Mouse (Mus musculus) adipocyte (in vitro differentiated cells): ENCODE data around the gene Slc15a1.

Experiments
- DNase-seq: peaks from one replicate; pipeline ENCODE4 v3.0.0-alpha.2; 2016; ENCODE audit warnings: low spot score

The Slc15a1 gene

DNA sequence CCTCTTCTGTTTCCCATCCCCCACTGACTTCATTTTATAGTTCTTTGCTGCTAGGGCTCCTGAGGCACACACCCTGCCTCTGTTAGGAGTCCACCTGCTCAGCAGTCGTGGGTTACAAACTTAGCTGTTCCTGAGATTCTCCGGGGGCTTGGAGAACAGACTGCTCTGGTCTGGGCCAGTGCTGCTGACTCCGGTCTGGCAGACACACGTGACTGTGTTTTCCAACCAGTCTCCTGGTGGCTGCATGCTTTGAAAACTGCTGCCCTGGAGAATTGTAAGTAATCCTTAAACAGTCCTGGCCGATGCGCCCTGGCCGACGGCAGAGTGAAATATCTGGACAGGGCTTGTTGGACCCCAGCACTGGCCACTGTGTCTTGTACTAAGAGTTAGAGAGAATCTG lies 12.7 kb downstream of the Slc15a1 start:
- no peak for DNase-seq

GRCm38 (mm10) chr14:121485722-121486121 lies 19.3 kb downstream of the Slc15a1 start:
- no peak for DNase-seq

DNA sequence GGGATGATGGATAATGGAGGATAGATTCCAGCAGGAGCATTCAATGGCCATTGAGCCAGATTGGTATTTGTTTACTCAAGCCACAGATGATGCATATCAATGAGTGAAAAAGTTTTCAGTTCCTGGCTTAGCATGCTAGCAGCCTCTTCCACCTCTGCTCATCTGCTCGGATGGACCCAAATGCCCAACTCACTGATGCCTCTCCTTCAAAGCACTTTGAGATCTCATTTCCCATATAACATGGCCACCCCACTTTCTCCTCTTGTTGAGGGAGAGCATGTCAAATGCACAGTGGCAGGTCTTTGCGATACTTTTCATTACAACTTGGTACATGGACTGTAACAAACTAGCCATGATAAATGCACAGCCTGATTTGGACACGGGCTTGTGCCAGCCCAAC lies 20.6 kb downstream of the Slc15a1 start:
- DNase-seq = no peak

- peak; percentile 14 for DNase-seq
These were observed 22.9 kb downstream of the Slc15a1 start for GRCm38 (mm10) chr14:121482181-121482580.

DNA sequence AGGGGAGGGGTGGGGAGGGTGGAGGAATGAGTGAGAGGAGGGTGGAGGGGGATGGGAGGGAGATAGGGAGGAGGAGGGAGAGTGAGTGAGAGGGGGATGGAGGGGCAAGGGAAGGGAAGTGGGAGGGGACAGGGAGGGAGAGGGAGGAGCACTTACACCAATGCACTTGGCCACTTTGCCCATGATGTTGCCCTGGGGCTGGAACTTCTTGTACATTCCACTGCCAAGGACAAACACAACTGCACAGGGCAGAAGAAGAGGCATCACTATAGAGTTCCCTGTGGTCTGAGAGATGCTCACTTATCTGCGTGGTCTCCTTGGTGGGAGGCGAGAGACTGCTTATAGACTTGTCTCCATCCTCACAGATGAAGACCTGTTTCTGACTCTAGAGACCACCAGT lies 23.5 kb downstream of the Slc15a1 start:
- no peak for DNase-seq

DNA sequence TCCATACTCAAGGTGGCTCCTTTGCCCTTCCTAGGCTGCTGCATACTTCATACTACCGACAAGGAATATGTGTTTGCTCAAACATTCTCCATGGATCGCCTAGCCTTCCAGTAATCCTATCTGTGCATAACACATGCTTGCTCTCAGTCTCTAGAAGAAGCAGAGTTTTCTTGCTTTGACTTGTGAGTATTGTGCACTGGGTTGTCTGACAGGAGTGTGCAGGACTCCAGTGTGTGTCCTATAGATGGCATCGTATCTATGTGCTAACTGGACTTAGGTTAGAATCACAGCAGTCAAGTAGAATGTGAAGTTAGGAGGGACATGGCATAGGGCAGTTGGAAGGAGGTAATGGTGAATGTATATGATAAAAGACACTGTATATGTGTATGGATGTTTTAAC lies 26.0 kb downstream of the Slc15a1 start:
- DNase-seq = no peak

- DNase-seq = no peak
These were observed 26.9 kb downstream of the Slc15a1 start for GRCm38 (mm10) chr14:121477925-121478693.

- DNase-seq = no peak
These were observed 31.2 kb downstream of the Slc15a1 start for GRCm38 (mm10) chr14:121473869-121474268.

DNA sequence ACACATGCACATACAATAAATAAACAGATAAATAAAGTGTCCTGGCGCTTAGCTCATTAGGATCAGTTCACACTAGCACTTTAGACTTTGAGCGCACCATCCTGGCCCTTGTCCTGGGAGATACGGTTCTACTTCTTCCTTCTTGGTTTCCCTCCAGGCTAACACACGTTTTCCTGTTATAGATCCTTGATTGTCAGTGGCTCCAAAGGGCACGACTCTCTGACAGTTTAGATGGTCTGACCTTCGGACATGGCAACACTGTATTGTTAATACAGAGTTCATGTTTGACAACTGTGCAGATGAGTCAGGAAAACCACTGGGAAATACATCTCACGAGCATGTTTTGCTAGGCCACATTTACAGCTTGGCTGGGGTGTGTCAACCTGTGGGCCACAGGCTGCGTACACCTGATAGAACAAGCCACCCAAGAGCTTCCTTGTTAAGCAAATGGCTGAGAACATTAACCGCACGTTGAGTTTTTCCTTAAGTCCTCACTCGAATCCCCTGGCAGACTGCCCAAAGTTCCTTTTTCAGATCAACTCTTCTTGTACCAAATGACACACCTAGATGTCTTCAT lies 33.4 kb downstream of the Slc15a1 start:
- DNase-seq = no peak

DNA sequence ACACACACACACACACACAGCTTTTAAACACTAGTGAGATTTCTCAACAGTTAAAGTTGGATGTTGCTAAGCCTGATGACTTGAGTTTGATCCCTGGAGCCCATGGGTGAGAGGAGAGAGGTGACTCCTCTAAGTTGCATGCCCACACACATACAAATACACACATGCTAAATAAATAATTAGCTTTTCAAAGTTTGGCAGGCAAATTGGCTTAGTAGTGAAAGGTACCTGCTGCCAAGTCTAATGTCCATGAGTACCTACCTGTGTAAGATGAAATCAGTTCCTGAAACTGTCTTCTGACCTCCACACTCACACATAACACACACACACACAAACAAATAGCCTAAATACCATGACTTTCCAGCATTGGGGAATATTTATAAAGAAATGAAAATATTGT lies 35.5 kb downstream of the Slc15a1 start:
- no peak for DNase-seq

GRCm38 (mm10) chr14:121467646-121468045 lies 37.4 kb downstream of the Slc15a1 start:
- DNase-seq = no peak

GRCm38 (mm10) chr14:121466501-121466900 lies 38.6 kb downstream of the Slc15a1 start:
- no peak for DNase-seq

DNA sequence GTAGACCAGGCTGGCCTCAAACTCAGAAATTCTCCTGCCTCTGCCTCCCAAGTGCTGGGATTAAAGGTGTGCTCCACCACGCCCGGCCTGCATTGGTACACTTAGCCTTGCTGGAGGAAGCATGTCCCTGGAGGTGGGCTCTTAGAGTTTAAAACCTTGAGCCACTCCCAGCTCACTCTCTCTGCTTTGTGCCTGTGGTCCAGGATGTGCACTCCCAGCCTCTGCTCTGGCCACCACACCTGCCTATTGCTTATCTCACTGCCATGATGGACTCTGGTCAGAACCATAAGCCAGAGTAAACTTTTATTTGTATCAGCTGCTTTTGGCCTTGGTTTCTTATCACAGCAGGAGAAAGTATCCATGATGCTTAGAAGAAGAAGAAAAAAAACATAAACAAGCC lies 40.7 kb downstream of the Slc15a1 start:
- no peak for DNase-seq

- no peak for DNase-seq
These were observed 42.3 kb downstream of the Slc15a1 start for GRCm38 (mm10) chr14:121462756-121463155.

- no peak for DNase-seq
These were observed 44.1 kb downstream of the Slc15a1 start for GRCm38 (mm10) chr14:121460966-121461365.

GRCm38 (mm10) chr14:121458521-121458920 lies 46.5 kb downstream of the Slc15a1 start:
- DNase-seq = no peak

GRCm38 (mm10) chr14:121457536-121457935 lies 47.5 kb downstream of the Slc15a1 start:
- no peak for DNase-seq

DNA sequence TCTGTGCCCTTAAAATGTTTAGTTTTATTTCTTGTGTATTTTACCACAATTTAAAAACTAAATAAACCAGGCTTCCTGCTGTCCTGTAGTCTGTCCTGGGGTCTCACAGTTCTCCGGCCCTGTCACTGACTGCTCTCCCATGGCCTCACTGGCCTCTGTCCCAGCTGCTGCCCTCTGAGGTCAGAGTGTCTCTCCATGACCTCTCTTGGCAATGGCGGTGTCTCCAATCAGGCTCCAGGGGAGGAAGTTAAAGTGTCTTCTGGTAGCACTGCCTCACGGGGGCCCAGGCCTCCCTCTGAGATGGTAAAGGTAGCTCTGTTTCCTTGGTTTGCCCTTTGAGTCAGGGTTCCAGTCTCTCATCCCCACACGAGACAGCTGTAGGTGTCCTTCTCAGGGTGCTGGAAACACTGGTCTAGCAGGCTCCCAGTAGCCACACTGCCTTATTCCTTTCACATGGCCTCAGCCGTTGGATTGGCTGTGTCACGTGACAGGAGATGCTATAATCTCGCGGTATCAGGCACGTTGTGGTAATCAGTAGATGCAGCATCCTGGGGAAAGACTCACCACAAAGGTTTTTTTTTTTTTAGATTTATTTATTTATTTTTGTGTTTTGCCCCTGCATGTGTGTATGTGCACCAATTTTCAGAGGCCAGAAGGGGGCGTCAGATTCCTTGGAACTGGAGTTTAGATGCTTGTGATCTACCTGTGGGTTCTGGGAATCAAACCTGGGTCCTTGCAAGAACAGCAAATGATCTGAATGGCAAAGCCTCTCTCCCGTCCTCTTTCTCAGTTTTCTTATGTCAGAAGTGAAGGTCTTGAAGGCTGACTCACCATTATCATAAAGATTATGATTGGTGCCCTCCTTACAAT lies 48.4 kb downstream of the Slc15a1 start:
- no peak for DNase-seq

DNA sequence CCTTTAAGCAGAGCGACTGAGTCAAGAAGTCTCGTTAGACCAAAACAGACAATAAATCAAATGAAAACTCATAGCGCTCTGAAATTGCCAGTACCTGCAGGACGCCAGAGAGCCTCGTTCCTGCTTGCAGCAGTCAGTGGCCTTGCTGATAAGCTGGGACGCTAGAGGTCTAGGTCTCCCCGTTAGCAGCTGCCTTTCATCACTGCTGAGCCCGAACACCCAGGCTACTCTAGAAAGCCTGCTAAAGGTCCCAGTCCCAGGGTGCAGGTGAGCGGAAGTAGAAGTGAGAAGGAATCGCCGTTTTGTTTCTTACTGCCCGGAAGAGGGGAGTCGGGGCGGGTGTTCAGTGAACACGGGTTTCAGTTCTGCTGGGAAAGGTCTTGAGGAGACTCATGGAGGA lies 49.1 kb downstream of the Slc15a1 start:
- no peak for DNase-seq

DNA sequence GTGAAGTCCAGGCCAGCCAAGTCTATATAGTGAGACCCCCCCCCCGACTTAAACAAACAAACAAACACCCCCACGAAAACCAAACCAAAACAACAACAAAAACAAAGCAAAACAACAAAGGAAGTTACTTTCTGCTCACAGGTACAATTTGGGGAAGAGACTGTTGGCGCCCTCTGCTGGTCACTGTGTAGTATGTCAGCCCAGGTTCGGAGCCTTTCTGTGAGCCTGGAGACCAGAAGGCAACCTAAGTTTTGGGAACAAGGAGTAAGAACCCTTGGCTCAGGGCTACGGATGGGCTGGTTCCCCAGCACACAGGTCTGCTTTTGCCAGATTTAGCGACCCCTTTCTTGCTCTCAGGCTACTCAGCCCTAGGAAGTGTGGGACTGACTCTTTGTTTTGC lies 49.5 kb downstream of the Slc15a1 start:
- DNase-seq = peak; percentile 84

DNA sequence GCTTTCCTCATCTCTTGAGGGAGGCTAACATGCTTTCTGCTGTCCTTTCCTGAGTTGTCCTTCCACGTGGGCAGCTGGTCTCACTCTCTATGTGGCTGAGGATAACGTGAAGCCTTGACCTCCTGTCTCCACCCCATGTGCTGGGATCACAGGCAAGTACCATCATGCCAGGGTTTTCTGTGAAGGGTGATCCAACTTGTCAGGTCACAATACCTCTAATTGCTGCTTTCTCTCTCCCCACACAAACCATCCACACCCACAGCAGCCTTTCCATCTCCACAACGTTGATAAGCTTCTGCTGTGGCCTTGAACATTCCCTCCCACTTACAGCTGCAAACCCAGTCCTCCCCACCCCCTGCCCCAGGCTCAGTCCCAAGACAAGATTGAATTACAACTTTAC lies 51.9 kb downstream of the Slc15a1 start:
- no peak for DNase-seq

GRCm38 (mm10) chr14:121452227-121452626 lies 52.8 kb downstream of the Slc15a1 start:
- no peak for DNase-seq
